Mouse (Mus musculus) cerebellum, postnatal 14 days (tissue): Measurements from ENCODE around the gene Csnk2b.
A peak's percentile ranks its signal among the peaks of the same experiment; 100 is the strongest.

Experiments
- DNase-seq, 2 experiments: peaks; one replicate each; pipeline ENCODE4 v3.0.0; 2021; ENCODE audit warnings: mixed read lengths in 2 of 2

The Csnk2b gene

GRCm38 (mm10) chr17:35120745-35121142, 1.1 kb downstream of the Csnk2b start:
- peak; percentile 72 to 76 for DNase-seq

GRCm38 (mm10) chr17:35115046-35116019, 6.5 kb downstream of the Csnk2b start, which contains the start of gene Ly6g5b:
Gene Ly6g5b (minus strand): TSS chr17:35115428.
- DNase-seq: peak; percentile 60 to 64

- DNase-seq: no peak
Measured at GRCm38 (mm10) chr17:35111774-35112173, 10.1 kb downstream of the Csnk2b start.

DNA sequence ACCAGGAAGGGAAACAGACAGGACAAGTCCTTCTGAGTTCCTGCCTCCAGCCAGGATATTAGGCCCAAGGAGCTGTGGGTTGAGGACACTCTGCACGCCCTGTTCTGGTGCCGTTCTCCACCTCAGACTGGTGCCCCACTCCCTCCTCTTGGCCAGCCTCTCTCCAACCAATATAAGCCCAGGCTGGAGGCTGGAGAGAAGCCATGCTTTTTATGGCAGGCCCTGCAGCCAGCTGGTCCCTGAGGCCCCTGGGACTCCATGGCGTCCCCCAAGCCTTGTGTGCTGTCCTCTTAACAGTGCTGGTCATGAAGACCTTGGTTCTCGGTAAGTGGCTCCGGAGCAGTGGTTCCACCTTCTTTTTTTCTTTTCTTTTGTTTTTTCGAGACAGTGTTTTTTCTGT, 13.8 kb downstream of the Csnk2b start, which contains the start of gene Ly6g5c:
Gene Ly6g5c (plus strand): TSS at position 183 of the 400 bp plus-strand sequence.
- DNase-seq: peak; percentile 82 to 84

DNA sequence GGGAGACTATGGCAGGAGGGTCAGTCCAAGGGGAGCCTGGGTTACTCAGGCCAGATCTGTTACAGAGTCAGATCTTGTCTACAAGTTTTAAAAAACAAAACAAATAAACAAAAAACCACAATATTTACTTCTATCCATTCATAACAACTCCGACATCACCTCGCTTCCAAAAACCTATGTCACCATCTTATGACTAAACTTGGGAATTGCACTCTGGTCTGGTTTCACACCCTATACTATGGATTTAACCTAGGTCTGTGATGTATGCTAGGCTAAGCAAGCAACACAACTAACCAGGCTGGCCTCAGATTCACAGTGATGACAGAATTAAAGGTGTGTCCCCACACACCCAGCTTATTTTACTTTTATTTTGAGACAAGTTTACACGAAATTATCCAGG, 15.3 kb downstream of the Csnk2b start:
- DNase-seq: no peak

GRCm38 (mm10) chr17:35105740-35106389, 16.0 kb downstream of the Csnk2b start:
- DNase-seq: peak; percentile 79 to 81

DNA sequence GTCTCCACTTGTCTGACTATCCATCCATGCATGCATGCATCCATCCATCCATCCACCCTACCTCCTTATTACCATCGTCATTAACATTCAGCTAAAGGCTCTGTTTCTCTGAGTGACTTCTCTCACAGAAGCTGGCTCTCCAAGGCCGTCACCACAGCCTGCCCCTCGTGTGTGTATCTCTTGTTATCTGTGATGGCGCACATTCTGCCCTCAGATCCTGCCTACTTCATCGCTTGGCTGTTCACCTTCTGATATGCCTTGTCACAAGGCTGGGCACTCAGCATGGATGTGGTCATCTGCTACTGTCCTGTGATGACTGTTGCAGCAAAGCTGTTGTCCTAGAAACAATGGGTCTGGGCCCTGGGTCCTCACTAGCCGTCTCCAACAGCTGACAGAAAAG, 17.1 kb downstream of the Csnk2b start:
- no peak for DNase-seq

- no peak for DNase-seq
Measured at GRCm38 (mm10) chr17:35104079-35104478, 17.8 kb downstream of the Csnk2b start.

DNA sequence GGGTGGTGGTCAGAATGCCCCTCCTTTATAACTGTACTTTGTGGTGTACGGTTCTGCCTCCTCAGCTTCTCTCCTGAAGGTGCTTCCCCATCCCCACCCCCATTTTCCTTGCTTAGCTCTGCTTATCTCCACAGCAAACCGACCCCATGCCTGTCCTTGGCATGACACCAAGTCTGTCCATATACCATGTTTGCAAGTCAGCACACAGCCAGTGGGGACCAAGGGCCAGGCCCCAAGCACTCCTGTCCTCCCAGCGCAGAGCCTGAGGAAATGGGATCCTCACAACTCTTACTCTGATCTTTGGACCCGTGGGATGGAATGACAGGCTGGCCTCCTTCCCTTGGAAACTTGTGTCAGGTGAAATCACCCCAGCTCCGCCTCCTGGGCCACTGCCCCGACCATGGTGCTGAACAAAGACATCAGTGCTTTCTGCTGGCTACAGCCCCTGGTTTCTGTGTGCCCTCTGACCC, 18.6 kb downstream of the Csnk2b start:
- DNase-seq: peak in 1 of 2 experiments; percentile 34

DNA sequence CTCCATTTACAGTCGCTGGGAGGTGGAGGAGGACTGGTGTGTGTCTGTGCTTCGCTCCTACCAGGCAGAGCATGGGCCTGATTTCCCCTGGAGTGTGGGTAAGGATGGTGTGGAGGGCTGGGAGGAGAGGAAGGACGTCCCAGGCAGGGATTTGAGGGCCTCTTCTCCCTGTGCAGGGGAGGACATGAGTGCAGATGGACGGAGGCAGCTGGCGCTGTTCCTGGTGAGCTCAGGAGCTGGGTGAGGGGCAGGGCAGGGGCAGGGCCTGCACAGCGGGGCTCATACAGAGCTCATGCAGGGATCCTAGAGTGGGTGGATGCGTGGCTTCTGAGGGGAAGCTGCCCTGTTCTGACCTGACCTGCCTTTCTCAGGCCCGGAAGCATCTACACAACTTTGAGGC, 19.6 kb downstream of the Csnk2b start:
- DNase-seq: peak in 1 of 2 experiments; percentile 59

DNA sequence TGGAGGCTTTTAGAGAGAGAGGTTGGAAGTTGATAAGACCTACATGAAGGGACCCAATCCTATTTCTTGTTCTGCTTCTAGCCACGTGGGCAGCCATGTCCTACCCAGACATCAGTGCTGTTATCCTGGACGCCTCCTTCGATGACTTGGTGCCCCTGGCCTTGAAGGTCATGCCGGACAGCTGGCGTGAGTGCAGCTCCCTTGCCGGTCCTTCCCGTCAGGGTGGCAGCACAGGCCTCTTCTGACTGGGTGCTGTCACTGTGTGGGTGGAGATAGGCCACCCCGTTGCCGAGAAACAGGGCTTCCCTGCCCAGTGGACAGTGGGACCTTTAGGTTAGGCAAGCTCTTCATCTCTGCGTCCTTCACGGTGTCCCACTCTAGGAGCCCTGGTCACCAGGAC, 20.7 kb downstream of the Csnk2b start:
- no peak for DNase-seq

DNA sequence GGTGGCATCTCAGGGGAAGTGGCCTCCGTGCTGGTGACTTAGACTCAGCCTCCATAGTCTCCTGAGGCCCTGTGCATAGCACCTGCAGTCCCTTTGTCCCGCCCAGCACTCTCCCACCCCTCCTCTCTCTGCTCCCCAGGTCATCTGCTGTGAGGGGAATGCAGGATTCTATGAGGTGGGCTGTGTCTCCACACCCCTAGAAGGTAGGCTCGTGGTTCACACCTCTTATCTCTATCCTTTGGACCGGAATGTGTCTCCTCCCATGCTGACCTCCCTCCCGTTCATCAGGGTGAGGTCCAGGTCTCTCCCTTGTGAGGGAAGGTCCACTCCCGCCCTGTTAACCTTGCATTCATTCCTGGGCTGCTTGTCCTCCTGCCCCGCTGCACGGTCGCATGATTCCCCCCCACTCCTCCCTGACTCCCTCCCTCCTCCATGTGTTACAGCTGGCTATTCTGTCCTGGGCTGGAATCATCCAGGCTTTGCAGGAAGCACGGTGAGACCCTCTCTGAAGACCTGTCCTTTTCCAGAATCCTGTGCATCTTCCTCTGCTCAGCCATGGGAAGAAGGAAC, 21.6 kb downstream of the Csnk2b start:
- no peak for DNase-seq

DNA sequence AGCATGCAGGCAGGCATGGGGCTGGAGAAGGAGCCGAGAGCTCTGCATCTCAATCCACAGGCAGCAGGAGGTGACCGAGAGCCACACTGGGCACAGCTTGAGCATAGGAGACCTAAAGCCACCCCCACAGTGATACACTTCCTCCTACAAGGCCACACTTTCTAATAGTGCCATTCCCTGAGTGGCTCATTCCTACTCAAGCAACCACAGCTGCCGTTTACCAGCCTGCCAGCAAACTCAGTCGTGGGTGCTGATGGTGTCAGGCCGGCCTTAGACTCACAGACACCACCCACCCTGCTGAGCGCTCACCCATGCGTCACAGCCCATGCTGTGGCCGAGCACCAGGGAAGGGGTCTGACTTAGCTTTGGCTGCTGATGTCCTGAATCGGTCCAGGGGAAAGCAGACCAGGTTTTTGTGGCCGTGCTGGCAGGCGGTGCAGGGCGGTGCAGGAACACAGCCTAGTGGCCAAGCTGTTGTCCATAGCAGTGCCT, 24.6 kb downstream of the Csnk2b start:
- DNase-seq: peak; percentile 74 to 80

DNA sequence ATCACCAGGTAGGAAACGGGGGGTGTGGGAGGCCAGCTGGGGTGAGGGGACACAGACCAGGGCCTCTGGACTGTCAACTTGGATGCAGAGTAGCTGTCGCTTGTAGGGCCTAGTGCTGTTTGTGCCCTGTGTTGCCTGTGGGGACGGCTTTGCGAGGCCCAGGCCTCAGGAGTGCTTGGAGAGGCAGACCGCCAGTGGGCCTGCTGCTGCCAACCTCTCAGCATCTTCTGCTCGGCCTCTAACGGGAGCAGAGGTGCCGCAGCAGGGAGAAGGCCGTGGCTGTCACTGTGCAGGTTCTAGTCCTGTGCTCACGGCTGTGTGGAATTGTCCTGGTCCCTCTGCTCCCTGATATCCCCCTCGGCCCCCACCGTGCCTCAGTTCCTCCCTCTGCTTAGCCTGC, 25.3 kb downstream of the Csnk2b start:
- DNase-seq: no peak

- DNase-seq: no peak
Measured at GRCm38 (mm10) chr17:35094475-35095365, 27.1 kb downstream of the Csnk2b start.

GRCm38 (mm10) chr17:35092403-35093198, 29.3 kb downstream of the Csnk2b start:
- DNase-seq: peak in 1 of 2 experiments; percentile 45

DNA sequence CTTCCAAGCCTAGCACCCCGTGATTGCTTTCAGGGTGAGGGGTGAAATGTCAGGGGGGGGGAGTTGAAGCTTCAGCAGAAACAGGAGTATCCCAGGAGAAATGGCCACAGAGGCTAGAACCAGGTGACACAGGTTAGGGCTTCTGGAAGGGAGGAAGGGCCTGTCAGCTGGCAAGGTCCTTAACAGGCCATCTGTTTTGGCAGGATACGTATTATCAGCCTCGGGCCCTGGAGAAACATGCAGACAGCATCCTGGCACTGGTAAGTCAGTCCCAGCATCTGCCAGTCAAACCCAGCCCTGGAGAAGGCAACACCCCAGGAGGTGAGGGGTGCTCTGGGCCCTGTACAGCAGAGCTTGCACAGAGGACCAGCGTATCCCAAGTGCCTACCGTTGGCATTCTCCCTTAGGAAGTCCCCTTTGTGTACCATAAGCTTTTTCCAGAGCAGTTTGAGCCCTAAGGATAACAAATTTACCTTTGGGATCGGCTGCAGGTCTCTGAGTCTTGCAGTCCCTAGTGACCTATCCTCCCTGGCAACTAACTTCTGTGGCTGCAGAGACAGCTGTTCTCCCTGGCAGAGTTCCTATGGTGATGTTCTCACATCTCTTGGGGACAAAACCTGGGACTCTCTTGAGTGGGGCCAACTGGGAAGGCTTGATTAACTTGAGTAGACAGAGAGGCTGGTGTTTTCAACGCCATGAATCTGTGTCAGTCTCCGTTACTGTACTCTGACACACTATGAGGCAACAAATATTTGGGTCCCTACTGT, 31.5 kb downstream of the Csnk2b start:
- peak; percentile 84 to 89 for DNase-seq

- DNase-seq: peak; percentile 94 to 97
Measured at GRCm38 (mm10) chr17:35088825-35089644, 32.8 kb downstream of the Csnk2b start, which contains the start of gene Abhd16a. Gene Abhd16a (plus strand): TSS chr17:35089263.

- peak in 1 of 2 experiments; percentile 37 for DNase-seq
Measured at GRCm38 (mm10) chr17:35088151-35088550, 33.7 kb downstream of the Csnk2b start.
